Mouse (Mus musculus) kidney, postnatal 25 days (tissue): ENCODE results near the gene Erbb2.

ENCODE experiments used
- DNase-seq, 2 experiments: peaks; one replicate each; pipeline ENCODE4 v3.0.0; 2021; ENCODE audit warnings: mixed read lengths in 2 of 2

Erbb2 gene

GRCm38 (mm10) chr11:98385638-98386585 lies 26.4 kb upstream of the Erbb2 start, which contains the start of gene Pnmt:
Pnmt (plus strand) TSS chr11:98386450.
- no peak for DNase-seq

GRCm38 (mm10) chr11:98386596-98386995 lies 25.7 kb upstream of the Erbb2 start:
- no peak for DNase-seq

- no peak for DNase-seq
Measured at GRCm38 (mm10) chr11:98387056-98387577, 25.2 kb upstream of the Erbb2 start.

GRCm38 (mm10) chr11:98388282-98388681 lies 24.0 kb upstream of the Erbb2 start:
- peak in 1 of 2 experiments; percentile 66 for DNase-seq

- peak; percentile 71 to 75 for DNase-seq
Measured at GRCm38 (mm10) chr11:98389221-98389780, 23.0 kb upstream of the Erbb2 start.

GRCm38 (mm10) chr11:98390141-98390540 lies 22.1 kb upstream of the Erbb2 start:
- no peak for DNase-seq

- DNase-seq, result no peak
Measured at GRCm38 (mm10) chr11:98392034-98392433, 20.2 kb upstream of the Erbb2 start.

GRCm38 (mm10) chr11:98392645-98393044 lies 19.6 kb upstream of the Erbb2 start:
- no peak for DNase-seq

- DNase-seq, result peak; percentile 47 to 58
Measured at GRCm38 (mm10) chr11:98393317-98393716, 19.0 kb upstream of the Erbb2 start.

- peak; percentile 51 to 55 for DNase-seq
Measured at GRCm38 (mm10) chr11:98394301-98394700, 18.0 kb upstream of the Erbb2 start.

GRCm38 (mm10) chr11:98395041-98395440 lies 17.2 kb upstream of the Erbb2 start:
- peak; percentile 80 to 87 for DNase-seq

- DNase-seq, result no peak
Measured at GRCm38 (mm10) chr11:98397946-98398345, 14.3 kb upstream of the Erbb2 start.

GRCm38 (mm10) chr11:98400161-98400726 lies 12.0 kb upstream of the Erbb2 start, which contains the start of gene Pgap3:
Pgap3 (minus strand) TSS chr11:98400490.
- DNase-seq, result peak; percentile 90 to 95

- DNase-seq, result peak; percentile 75 to 85
Measured at GRCm38 (mm10) chr11:98400816-98401215, 11.5 kb upstream of the Erbb2 start.

- DNase-seq, result peak in 1 of 2 experiments; percentile 72
Measured at GRCm38 (mm10) chr11:98406621-98407020, 5.6 kb upstream of the Erbb2 start.

GRCm38 (mm10) chr11:98408872-98409271 lies 3.4 kb upstream of the Erbb2 start:
- peak; percentile 90 to 95 for DNase-seq

GRCm38 (mm10) chr11:98409341-98409822 lies 2.9 kb upstream of the Erbb2 start:
- DNase-seq, result peak; percentile 75 to 90

GRCm38 (mm10) chr11:98412797-98413301 lies 579 bp downstream of the Erbb2 start:
- peak; percentile 46 to 73 for DNase-seq

GRCm38 (mm10) chr11:98413731-98414130 lies 1.5 kb downstream of the Erbb2 start:
- no peak for DNase-seq

GRCm38 (mm10) chr11:98414162-98414561 lies 1.9 kb downstream of the Erbb2 start:
- no peak for DNase-seq

- no peak for DNase-seq
Measured at GRCm38 (mm10) chr11:98417074-98417473, 4.8 kb downstream of the Erbb2 start.

GRCm38 (mm10) chr11:98418273-98418672 lies 6.0 kb downstream of the Erbb2 start:
- DNase-seq, result no peak
